ENCODE assay signal across 11 mouse cellular contexts in genomic region chr6:89003197-89003923, GRCm38 (mm10).
A peak's percentile ranks its signal among the peaks of the same experiment; 100 is the strongest.
DNase-seq lines count a peak whose midpoint lies in the region; ATAC-seq lines count a peak whose summit lies in the region.
"Had no signal": no experiment of that assay in that cellular context is flagged by ENCODE, and none has a peak within 500 bp of the region (broad histone marks: within the 10 kb centered on the region; RNA-seq: fewer than 3 reads in every experiment).

No protein-coding gene starts in this region.

- DNase-seq in limb, embryonic 10.5 days (ENCODE audit: low spot score): no peak
- peak; percentile 69 for DNase-seq in forebrain, embryonic 14.5 days (ENCODE audit: low spot score)
- DNase-seq in adrenal gland, adult (ENCODE audit: inconsistent age in 2 of 2, low spot score in 1 of 2): no peak
- no peak for DNase-seq in adrenal gland, adult 8-10 months
- DNase-seq in right cerebral cortex, postnatal 25 days: no peak
- DNase-seq: liver had no signal

- 68% methylated on average over 6 of the region's 6 CpGs for WGBS in limb, embryonic 12.5 days
- WGBS in limb, embryonic 10.5 days: 78% methylated on average over 6 of the region's 6 CpGs
- 47% methylated on average over 6 of the region's 6 CpGs for WGBS in forebrain, embryonic 14.5 days
- WGBS in kidney, embryonic 14.5 days: 42% methylated on average over 5 of the region's 6 CpGs
- WGBS in neural tube, embryonic 14.5 days: 37% methylated on average over 6 of the region's 6 CpGs

- H3K27me3 ChIP-seq in limb, embryonic 12.5 days: peaks cover 10% of the 10 kb centered on the region; the same call in 1 of the 2 replicates
- 0 out of 2 replicates have a peak, but pooled peaks cover 5% of the 10 kb centered on the region for H3K27me3 ChIP-seq in limb, embryonic 10.5 days (ENCODE audit: low read depth, poor library complexity, severe bottlenecking)
- peaks cover 8% of the 10 kb centered on the region for H3K27me3 ChIP-seq in forebrain, embryonic 14.5 days (replicated peaks; ENCODE audit: control insufficient read depth, insufficient read depth, low read length)
- no peaks in the 10 kb centered on the region for H3K27me3 ChIP-seq in kidney, embryonic 14.5 days (ENCODE audit: control insufficient read depth, insufficient read depth, low read length)
- H3K27me3 ChIP-seq in neural tube, embryonic 14.5 days (ENCODE audit: control insufficient read depth, insufficient read depth, low read length): no peaks in the 10 kb centered on the region
- H3K27me3 ChIP-seq: neural tube, embryonic 12.5 days had no signal

- no peak overlapping the region for H3K27ac ChIP-seq in limb, embryonic 12.5 days
- no peak overlapping the region for H3K27ac ChIP-seq in limb, embryonic 10.5 days
- no peak overlapping the region for H3K27ac ChIP-seq in forebrain, embryonic 14.5 days (ENCODE audit: low read depth, low read length)
- no peak overlapping the region for H3K27ac ChIP-seq in kidney, embryonic 14.5 days (ENCODE audit: low read depth, low read length)
- no peak overlapping the region for H3K27ac ChIP-seq in neural tube, embryonic 14.5 days (ENCODE audit: low read depth, low read length)
- H3K27ac ChIP-seq: neural tube, embryonic 12.5 days had no signal

- H3K4me1 ChIP-seq in limb, embryonic 12.5 days (replicated peaks): peaks cover 14% of the 10 kb centered on the region
- H3K4me1 ChIP-seq in limb, embryonic 10.5 days: peaks cover 4% of the 10 kb centered on the region
- H3K4me1 ChIP-seq in forebrain, embryonic 14.5 days (ENCODE audit: control insufficient read depth, insufficient read depth, low read length): peaks cover 8% of the 10 kb centered on the region
- peaks cover 14% of the 10 kb centered on the region for H3K4me1 ChIP-seq in kidney, embryonic 14.5 days (ENCODE audit: control insufficient read depth, insufficient read depth, low read length)
- peaks cover 18% of the 10 kb centered on the region for H3K4me1 ChIP-seq in neural tube, embryonic 14.5 days (ENCODE audit: control insufficient read depth, insufficient read depth, low read length)

- no peak overlapping the region for H3K9ac ChIP-seq in limb, embryonic 12.5 days (replicated peaks)
- H3K9ac ChIP-seq in forebrain, embryonic 14.5 days (ENCODE audit: low read length): no peak overlapping the region
- H3K9ac ChIP-seq in kidney, embryonic 14.5 days (ENCODE audit: low read depth, low read length): no peak overlapping the region
- H3K9ac ChIP-seq in neural tube, embryonic 14.5 days (replicated peaks; ENCODE audit: low read depth, low read length): no peak overlapping the region
- H3K9ac ChIP-seq: neural tube, embryonic 12.5 days had no signal

- no peaks in the 10 kb centered on the region for H3K9me3 ChIP-seq in limb, embryonic 12.5 days
- H3K9me3 ChIP-seq in limb, embryonic 10.5 days (replicated peaks): no peaks in the 10 kb centered on the region
- H3K9me3 ChIP-seq in forebrain, embryonic 14.5 days (replicated peaks; ENCODE audit: control insufficient read depth, low read length): no peaks in the 10 kb centered on the region
- H3K9me3 ChIP-seq in kidney, embryonic 14.5 days (ENCODE audit: control insufficient read depth, low read length): no peaks in the 10 kb centered on the region
- no peaks in the 10 kb centered on the region for H3K9me3 ChIP-seq in neural tube, embryonic 14.5 days (ENCODE audit: control insufficient read depth, low read length)
- H3K9me3 ChIP-seq: neural tube, embryonic 12.5 days had no signal

- H3K36me3 ChIP-seq in limb, embryonic 12.5 days: no peaks in the 10 kb centered on the region
- H3K36me3 ChIP-seq in limb, embryonic 10.5 days: no peaks in the 10 kb centered on the region
- no peaks in the 10 kb centered on the region for H3K36me3 ChIP-seq in forebrain, embryonic 14.5 days (ENCODE audit: control insufficient read depth, insufficient read depth, low read length)
- H3K36me3 ChIP-seq in kidney, embryonic 14.5 days (ENCODE audit: control insufficient read depth, insufficient read depth, low read length): no peaks in the 10 kb centered on the region
- H3K36me3 ChIP-seq in neural tube, embryonic 14.5 days (ENCODE audit: control insufficient read depth, insufficient read depth, low read length): no peaks in the 10 kb centered on the region
- H3K36me3 ChIP-seq: neural tube, embryonic 12.5 days had no signal

- peak; percentile 20; the same call in 1 of the 2 replicates for ATAC-seq in limb, embryonic 12.5 days (ENCODE audit: insufficient number of reproducible peaks, insufficient read depth, low FRiP score, low TSS enrichment, low read depth)
- peak; percentile 47; the same call in 1 of the 2 replicates for ATAC-seq in forebrain, embryonic 14.5 days
- peak; percentile 58 for ATAC-seq in kidney, embryonic 14.5 days (ENCODE audit: low FRiP score, low TSS enrichment)
- ATAC-seq in neural tube, embryonic 14.5 days (ENCODE audit: low read depth): peak; percentile 55; the same call in 1 of the 2 replicates
- ATAC-seq: inflammation-experienced regulatory T-cells, adult 6 months had no signal

- no peak overlapping the region for H3K4me3 ChIP-seq in limb, embryonic 12.5 days (replicated peaks)
- no peak overlapping the region for H3K4me3 ChIP-seq in limb, embryonic 10.5 days
- no peak overlapping the region for H3K4me3 ChIP-seq in forebrain, embryonic 14.5 days (ENCODE audit: low read depth, low read length)
- H3K4me3 ChIP-seq in kidney, embryonic 14.5 days (ENCODE audit: low read length): no peak overlapping the region
- H3K4me3 ChIP-seq in neural tube, embryonic 14.5 days (ENCODE audit: low read depth, low read length): no peak overlapping the region
- H3K4me3 ChIP-seq: neural tube, embryonic 12.5 days had no signal

- H3K4me2 ChIP-seq in limb, embryonic 12.5 days: no peak overlapping the region
- no peak overlapping the region for H3K4me2 ChIP-seq in forebrain, embryonic 14.5 days (ENCODE audit: low read length)
- H3K4me2 ChIP-seq in kidney, embryonic 14.5 days (replicated peaks; ENCODE audit: low read depth, low read length): no peak overlapping the region
- no peak overlapping the region for H3K4me2 ChIP-seq in neural tube, embryonic 14.5 days (ENCODE audit: low read depth, low read length)
- H3K4me2 ChIP-seq: neural tube, embryonic 12.5 days had no signal
